Mouse (Mus musculus) embryonic facial prominence, embryonic 15.5 days (tissue): ENCODE data around the gene Tspan1. TPM values are rescaled to one million over a fixed set of nuclear protein-coding genes. Genes with fewer than 3 reads are reported as not detected.

ENCODE experiments used
- ATAC-seq: fragments of 200-750 bp; cut with Nextera tagmentation; 2 replicates; pipeline ENCODE4 v1.8.0; 2017; ENCODE audit warnings: low read depth, moderate TSS enrichment; ENCODE audit not compliant: insufficient number of reproducible peaks, low FRiP score, low TSS enrichment
- H3K27ac ChIP-seq: fragments of 300-500 bp; sonication (generic); replicated peaks from 2 replicates; pipeline ENCODE4 v1.5.1; 2015; ENCODE audit warnings: mild to moderate bottlenecking, inconsistent platforms
- H3K27me3 ChIP-seq: fragments of 300-500 bp; sonication (generic); 2 replicates; pipeline ENCODE4 v1.6.1; 2015; ENCODE audit warnings: inconsistent platforms
- H3K36me3 ChIP-seq: fragments of 300-500 bp; sonication (generic); 2 replicates; pipeline ENCODE4 v1.6.1; 2015; ENCODE audit warnings: mild to moderate bottlenecking, inconsistent platforms
- H3K4me1 ChIP-seq: fragments of 300-500 bp; sonication (generic); 2 replicates; pipeline ENCODE4 v1.6.1; 2015; ENCODE audit warnings: inconsistent platforms
- H3K4me2 ChIP-seq: fragments of 300-500 bp; sonication (generic); replicated peaks from 2 replicates; pipeline ENCODE4 v1.6.1; 2015; ENCODE audit warnings: mild to moderate bottlenecking, inconsistent platforms
- H3K4me3 ChIP-seq: fragments of 300-500 bp; sonication (generic); replicated peaks from 2 replicates; pipeline ENCODE4 v1.5.1; 2015; ENCODE audit warnings: mild to moderate bottlenecking, inconsistent platforms
- H3K9ac ChIP-seq: fragments of 300-500 bp; sonication (generic); 2 replicates; pipeline ENCODE4 v1.6.1; 2015; ENCODE audit warnings: inconsistent platforms
- H3K9me3 ChIP-seq: fragments of 300-500 bp; sonication (generic); replicated peaks from 2 replicates; pipeline ENCODE4 v1.6.1; 2016; ENCODE audit warnings: inconsistent platforms
- WGBS: fragments of 180-500 bp; shearing (Covaris S2); methylation state at CpG from one replicate; pipeline ENCODE4 v1.1.7; 2015; 5-methylcytosine and 5-hydroxymethylcytosine counted together
- polyA plus RNA-seq: library from polyadenylated mRNA; unstranded; fragments of >200 nt; fragmentation: Nextera tagmentation; extraction: Ambion mirVana; gene quantifications from 2 replicates; pipeline ENCODE4 v1.2.1, GENCODE M21; 2015

The Tspan1 gene
- polyA plus RNA-seq, 1 experiment from 2014 or later, result 9.7 TPM

DNA sequence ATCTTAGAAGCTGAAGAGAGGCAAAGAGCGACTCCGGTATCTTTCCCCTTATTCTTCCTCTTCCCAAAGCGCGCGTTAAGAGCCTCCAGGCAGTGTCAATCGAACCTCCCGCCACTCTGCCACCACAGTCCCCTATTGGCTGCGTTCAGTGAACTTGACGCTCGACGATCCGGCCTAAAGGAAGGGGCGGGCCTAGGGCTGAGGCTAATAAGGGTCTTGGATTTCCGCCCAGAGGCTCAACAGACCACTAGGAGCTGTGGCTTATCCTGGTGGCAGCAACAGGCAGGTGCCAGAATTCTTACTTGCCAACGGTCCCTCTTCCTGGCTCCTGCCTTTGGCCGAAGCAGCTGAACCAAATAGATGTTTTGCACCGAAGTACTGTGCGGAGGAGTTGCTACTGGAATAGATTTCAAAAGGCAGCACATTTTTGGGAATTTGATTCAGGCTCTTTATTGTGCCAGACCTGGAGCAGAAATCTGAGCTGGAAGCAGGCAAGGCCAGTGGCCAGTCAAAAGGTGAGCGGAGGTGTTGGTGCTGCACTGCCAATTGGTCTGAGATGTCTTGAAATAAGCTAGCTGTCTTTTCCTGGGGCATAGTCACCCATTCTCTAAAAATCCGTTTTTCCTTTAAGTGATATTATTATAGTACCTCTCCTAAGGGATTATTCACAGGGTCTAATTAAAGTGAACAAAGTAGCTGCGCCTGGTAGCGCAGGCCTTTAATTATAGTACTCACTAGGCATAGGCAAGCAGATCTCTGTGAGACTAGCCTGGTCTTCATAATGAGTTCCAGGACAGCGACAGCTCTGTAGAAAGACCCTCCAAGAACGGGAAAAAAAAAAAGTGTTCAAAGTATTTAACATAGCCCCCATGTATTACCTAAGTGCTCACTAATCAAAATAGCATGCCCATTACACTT, 43.5 kb downstream of the Tspan1 start, which contains the start of the genes Rad54l and Pomgnt1:
TSS of gene Rad54l (minus strand) at position 89 of the 918 bp plus-strand sequence.
TSS of gene Pomgnt1 (plus strand) at position 239 of the 918 bp plus-strand sequence.
- 3% methylated on average over 24 of the region's 24 CpGs for WGBS

DNA sequence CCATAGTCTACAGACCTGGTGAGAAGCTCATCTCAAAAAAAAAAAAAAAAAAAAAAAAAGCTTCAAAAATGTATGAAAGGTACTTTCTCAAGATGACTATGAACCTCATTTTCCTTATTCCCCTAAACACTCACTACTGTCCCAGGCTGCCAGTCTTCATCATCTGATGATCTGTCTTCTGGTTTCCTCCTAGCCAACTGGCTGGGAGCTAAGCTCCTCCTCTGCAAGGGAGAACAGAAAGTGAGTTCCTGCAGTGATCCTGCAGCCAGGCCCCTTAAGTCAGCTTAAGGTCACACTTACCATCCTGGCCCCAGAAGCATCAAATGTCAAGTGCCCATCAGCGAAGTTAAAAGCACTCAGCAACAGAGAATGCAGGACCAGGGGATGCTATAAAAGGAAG, 44.6 kb downstream of the Tspan1 start:
- no peak for ATAC-seq
- no peaks in the 10 kb centered on the region for H3K9me3 ChIP-seq
- no peaks in the 10 kb centered on the region; the same call in 1 of the 2 replicates for H3K36me3 ChIP-seq

More for the DNA sequence above, 43.5 kb downstream of the Tspan1 start, which contains the start of the genes Rad54l and Pomgnt1:
- no peaks in the 10 kb centered on the region; the same call in 1 of the 2 replicates for H3K36me3 ChIP-seq
- peak within 1 kb of the TSS; percentile 52 for H3K27ac ChIP-seq
- H3K9ac ChIP-seq, result peak within 1 kb of the TSS; percentile 42
- H3K9me3 ChIP-seq, result no peaks in the 10 kb centered on the region
- H3K4me1 ChIP-seq, result peaks cover 10% of the 10 kb centered on the region
- peak within 1 kb of the TSS; percentile 62 for H3K4me2 ChIP-seq
- peak within 1 kb of the TSS; percentile 59 for H3K4me3 ChIP-seq
- ATAC-seq, result peak; percentile 92
- no peaks in the 10 kb centered on the region for H3K27me3 ChIP-seq

More for the DNA sequence above, 44.6 kb downstream of the Tspan1 start:
- no peaks in the 10 kb centered on the region for H3K27me3 ChIP-seq
- WGBS, result 0% methylated on average over 1 of the region's 1 CpGs
- peaks cover 10% of the 10 kb centered on the region for H3K4me1 ChIP-seq
- peak overlapping the region; percentile 26; the same call in 1 of the 2 replicates for H3K9ac ChIP-seq
- peak overlapping the region; percentile 62 for H3K4me2 ChIP-seq
- peak overlapping the region; percentile 59 for H3K4me3 ChIP-seq
- H3K27ac ChIP-seq, result no peak overlapping the region

Other genes starting within 250 kb of the Tspan1 start
- gene Dmbx1, start 227.7 kb downstream of the Tspan1 start, polyA plus RNA-seq, result 3.3 TPM in 2 replicates
- gene Faah, start 149.7 kb downstream of the Tspan1 start, polyA plus RNA-seq, result 7.0 and 8.5 TPM in 2 replicates
- gene Nsun4, start 113.7 kb downstream of the Tspan1 start, polyA plus RNA-seq, result 15.9 and 17.9 TPM in 2 replicates
- gene Uqcrh, start 92.5 kb downstream of the Tspan1 start, polyA plus RNA-seq, result 472 and 502 TPM in 2 replicates
- 79.5 and 81.6 TPM in 2 replicates for gene Lrrc41, start 92.3 kb downstream of the Tspan1 start, polyA plus RNA-seq
- 21.8 and 23.6 TPM in 2 replicates for gene Rad54l, start 43.9 kb downstream of the Tspan1 start, polyA plus RNA-seq
- 61.5 and 65.2 TPM in 2 replicates for gene Pomgnt1, start 43.8 kb downstream of the Tspan1 start, polyA plus RNA-seq
- gene Lurap1, start 16.3 kb downstream of the Tspan1 start, polyA plus RNA-seq, result 3.2 and 3.4 TPM in 2 replicates
- gene 1700042G07Rik, start 5.8 kb upstream of the Tspan1 start, polyA plus RNA-seq, result not detected in 2 replicates
- not detected in 2 replicates for gene Gm49337, start 5.8 kb upstream of the Tspan1 start, polyA plus RNA-seq
- gene Pik3r3, start 54.0 kb upstream of the Tspan1 start, polyA plus RNA-seq, result 15.6 and 15.9 TPM in 2 replicates